Mouse (Mus musculus) hindbrain, embryonic 14.5 days (tissue): ENCODE results near the gene Siae. TPM values are rescaled to one million over a fixed set of nuclear protein-coding genes. Genes with fewer than 3 reads are reported as not detected.

Experiments
- ATAC-seq: fragments of 200-750 bp; cut with Nextera tagmentation; 2 replicates; pipeline ENCODE4 v1.8.0; 2017; ENCODE audit warnings: moderate number of reproducible peaks, mild to moderate bottlenecking, moderate TSS enrichment, moderate library complexity; ENCODE audit not compliant: low FRiP score
- DNase-seq: peaks from one replicate; pipeline ENCODE4 v3.0.0-alpha.2; 2015; ENCODE audit warnings: low spot score
- H3K27ac ChIP-seq: fragments of 300-500 bp; sonication (generic); 2 replicates; pipeline ENCODE4 v1.5.1; 2014; ENCODE audit warnings: mild to moderate bottlenecking, moderate library complexity
- H3K27me3 ChIP-seq: fragments of 300-500 bp; sonication (generic); 2 replicates; pipeline ENCODE4 v1.6.1; 2014; ENCODE audit warnings: mild to moderate bottlenecking, low read length, mixed read lengths; ENCODE audit not compliant: control insufficient read depth, insufficient read depth
- H3K36me3 ChIP-seq: fragments of 300-500 bp; sonication (generic); replicated peaks from 2 replicates; pipeline ENCODE4 v1.6.1; 2014; ENCODE audit not compliant: control insufficient read depth, insufficient read depth
- H3K4me1 ChIP-seq: fragments of 300-500 bp; sonication (generic); replicated peaks from 2 replicates; pipeline ENCODE4 v1.6.1; 2014; ENCODE audit warnings: antibody characterized with exemption, low read length, mixed read lengths; ENCODE audit not compliant: control insufficient read depth, insufficient read depth
- H3K4me2 ChIP-seq: fragments of 300-500 bp; sonication (generic); replicated peaks from 2 replicates; pipeline ENCODE4 v1.6.1; 2014; ENCODE audit warnings: mild to moderate bottlenecking, moderate library complexity
- H3K4me3 ChIP-seq: fragments of 300-500 bp; sonication (generic); replicated peaks from 2 replicates; pipeline ENCODE4 v1.5.1; 2014; ENCODE audit warnings: mild to moderate bottlenecking, low read length
- H3K9ac ChIP-seq: fragments of 300-500 bp; sonication (generic); 2 replicates; pipeline ENCODE4 v1.6.1; 2014
- H3K9me3 ChIP-seq: fragments of 300-500 bp; sonication (generic); 2 replicates; pipeline ENCODE4 v1.6.1; 2016; ENCODE audit warnings: low read length; ENCODE audit not compliant: control insufficient read depth
- WGBS: fragments of 180-500 bp; shearing (Covaris S2); extraction: QIAGEN DNeasy Blood & Tissue Kit; methylation state at CpG from one replicate; pipeline ENCODE4 v1.1.7; 2014; 5-methylcytosine and 5-hydroxymethylcytosine counted together
- polyA plus RNA-seq: library from polyadenylated mRNA; unstranded; fragments of >200 nt; fragmentation: Nextera tagmentation; extraction: Ambion mirVana; gene quantifications from 2 replicates; pipeline ENCODE4 v1.2.1, GENCODE M21; 2014

The Siae gene
- polyA plus RNA-seq, 1 experiment from 2014 or later: 14.2 TPM

DNA sequence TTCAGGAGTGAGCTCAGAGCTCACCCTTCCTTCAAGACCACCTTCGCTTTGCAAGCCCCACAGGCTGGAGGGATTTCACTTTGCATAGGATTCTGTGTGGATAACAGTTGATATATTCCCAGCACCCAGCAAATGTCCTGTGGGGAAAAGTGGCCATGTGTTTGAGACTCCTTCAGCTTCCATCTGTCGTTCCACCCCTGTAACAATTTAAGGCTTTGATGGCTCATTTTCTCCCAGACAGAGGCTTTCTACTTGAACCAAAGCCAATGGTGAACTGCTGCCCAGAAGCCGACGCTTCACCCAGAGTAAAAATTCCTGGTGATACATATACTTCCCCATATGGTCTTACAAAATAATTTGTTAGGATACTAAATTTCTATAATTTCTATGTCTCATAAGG lies 119.8 kb downstream of the Siae start:
- no peak for DNase-seq
- WGBS: 81% methylated on average over 4 of the region's 4 CpGs

DNA sequence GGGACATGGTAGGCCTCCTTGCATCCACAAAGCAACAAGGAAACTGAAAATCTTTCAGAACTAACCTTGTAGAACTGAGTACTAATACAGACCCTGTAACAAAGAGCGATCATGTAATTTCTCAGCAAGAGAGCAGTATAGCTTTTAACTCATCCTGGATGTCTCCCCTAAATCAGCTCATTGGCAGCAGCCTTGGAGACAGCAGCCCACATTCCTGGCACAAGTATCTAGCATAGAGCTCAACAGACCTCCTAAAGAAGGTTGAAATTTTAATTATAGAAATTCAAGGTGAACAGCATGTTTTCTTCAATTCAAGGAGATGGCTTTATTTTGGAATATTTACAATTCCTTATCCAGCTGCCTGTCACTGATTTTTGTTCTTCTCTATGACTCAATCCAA lies 125.6 kb downstream of the Siae start:
- H3K27ac ChIP-seq: no peak overlapping the region
- no peaks in the 10 kb centered on the region for H3K9me3 ChIP-seq
- no peak for DNase-seq
- no peak overlapping the region for H3K4me3 ChIP-seq
- H3K4me2 ChIP-seq: no peak overlapping the region
- H3K9ac ChIP-seq: no peak overlapping the region
- WGBS: 91% methylated on average over 1 of the region's 1 CpGs
- no peaks in the 10 kb centered on the region for H3K4me1 ChIP-seq
- H3K27me3 ChIP-seq: no peaks in the 10 kb centered on the region
- no peaks in the 10 kb centered on the region for H3K36me3 ChIP-seq
- no peak for ATAC-seq

More for the DNA sequence above, 119.8 kb downstream of the Siae start:
- ATAC-seq: no peak
- H3K27me3 ChIP-seq: no peaks in the 10 kb centered on the region
- no peak overlapping the region for H3K4me3 ChIP-seq
- H3K36me3 ChIP-seq: no peaks in the 10 kb centered on the region
- no peak overlapping the region for H3K4me2 ChIP-seq
- H3K27ac ChIP-seq: no peak overlapping the region
- H3K9ac ChIP-seq: no peak overlapping the region
- H3K4me1 ChIP-seq: no peaks in the 10 kb centered on the region
- no peaks in the 10 kb centered on the region for H3K9me3 ChIP-seq

DNA sequence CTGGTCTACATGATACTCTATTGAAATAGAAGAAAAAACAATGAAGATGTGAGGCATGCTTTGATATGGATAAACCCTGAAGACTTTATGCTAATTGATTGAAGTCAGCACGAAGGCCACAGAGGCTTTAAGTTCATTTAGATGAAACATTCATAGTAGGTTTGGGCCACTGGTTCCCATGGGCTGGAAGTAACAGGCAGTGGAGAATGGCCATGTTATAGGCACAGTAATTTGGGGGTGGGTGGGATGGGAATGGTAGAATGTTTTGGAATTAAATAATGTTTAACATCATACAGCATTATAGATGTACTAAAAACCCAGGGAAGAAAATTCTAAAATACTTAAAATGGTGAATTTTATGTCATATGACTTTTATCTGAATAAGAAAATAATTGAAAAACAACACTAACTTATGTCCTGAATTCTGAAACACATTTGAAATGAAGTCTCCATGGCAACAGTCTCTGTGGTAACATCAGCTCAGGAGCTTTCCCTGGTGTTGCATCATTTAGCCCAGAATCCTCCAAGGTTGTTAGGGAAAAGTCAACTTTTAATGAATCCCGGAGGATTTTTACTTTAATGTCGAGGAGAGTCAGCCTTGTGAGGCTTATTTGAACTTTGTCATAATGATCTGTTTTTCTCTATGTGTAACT lies 131.9 kb downstream of the Siae start:
- 69% methylated on average over 3 of the region's 3 CpGs for WGBS
- ATAC-seq (no peak), DNase-seq (no peak)
- Histone ChIP-seq H3K4me3 (no peak overlapping the region), H3K36me3 (no peaks in the 10 kb centered on the region), H3K4me1 (no peaks in the 10 kb centered on the region), H3K27me3 (no peaks in the 10 kb centered on the region), H3K27ac (no peak overlapping the region), H3K9me3 (no peaks in the 10 kb centered on the region), H3K9ac (no peak overlapping the region), H3K4me2 (no peak overlapping the region)

DNA sequence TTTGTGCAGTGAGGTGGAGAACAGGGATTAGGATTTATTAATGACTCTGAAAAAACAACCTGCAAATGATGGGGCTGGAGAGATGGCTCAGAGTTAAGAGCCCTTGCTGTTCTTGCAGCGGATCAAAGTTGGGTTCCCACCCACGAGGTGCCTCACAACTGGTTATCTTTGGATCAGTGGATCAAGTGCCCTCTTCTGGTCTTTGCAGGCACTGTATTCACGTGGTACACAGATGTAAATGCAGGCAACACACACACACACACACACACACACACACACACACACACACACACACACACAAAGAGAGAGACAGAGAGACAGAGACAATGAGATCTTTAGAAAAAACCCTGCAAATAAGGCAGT lies 132.4 kb downstream of the Siae start:
- Histone ChIP-seq H3K4me2 (no peak overlapping the region), H3K27ac (no peak overlapping the region), H3K4me1 (no peaks in the 10 kb centered on the region), H3K9ac (no peak overlapping the region), H3K4me3 (no peak overlapping the region), H3K27me3 (no peaks in the 10 kb centered on the region), H3K36me3 (no peaks in the 10 kb centered on the region), H3K9me3 (no peaks in the 10 kb centered on the region)
- ATAC-seq: no peak
- DNase-seq: no peak
- 44% methylated on average over 3 of the region's 3 CpGs for WGBS

DNA sequence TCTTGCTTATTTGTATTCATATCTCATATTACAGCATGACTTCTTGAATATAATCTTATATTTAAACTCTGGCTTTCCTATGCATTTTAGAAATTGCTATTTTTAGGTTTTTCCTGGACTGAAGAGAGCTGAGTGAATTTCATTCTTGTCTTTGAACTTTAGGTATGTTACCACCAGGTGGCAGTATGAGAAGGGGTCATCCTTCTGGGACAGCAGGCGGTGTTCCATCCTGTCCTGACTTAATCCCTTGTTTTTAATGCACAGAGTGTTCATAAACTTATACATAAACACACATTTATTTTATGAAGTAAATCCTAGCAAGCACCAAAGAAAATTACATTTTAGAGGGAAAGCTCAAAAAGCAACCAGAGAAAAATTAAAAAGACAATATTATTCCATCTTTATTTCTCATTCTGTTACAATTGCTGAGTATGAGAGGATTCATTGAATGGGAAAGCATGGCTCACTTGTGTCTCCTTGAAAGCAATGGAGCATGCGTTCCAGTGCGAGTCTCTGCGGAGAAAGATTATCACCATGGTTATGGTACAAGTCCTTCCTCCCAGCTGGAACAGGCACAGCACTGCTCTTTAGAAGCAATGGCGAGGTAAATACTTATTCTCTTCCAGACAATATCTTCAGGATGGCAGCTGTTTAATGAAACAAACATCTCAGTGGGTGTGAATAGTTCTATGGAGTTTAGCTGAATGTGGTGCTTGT lies 134.6 kb downstream of the Siae start:
- H3K4me3 ChIP-seq: no peak overlapping the region

More for the DNA sequence above, 134.6 kb downstream of the Siae start:
- WGBS: 37% methylated on average over 5 of the region's 5 CpGs
- Histone ChIP-seq H3K4me2 (no peak overlapping the region), H3K4me1 (no peaks in the 10 kb centered on the region), H3K9ac (no peak overlapping the region), H3K27me3 (no peaks in the 10 kb centered on the region), H3K9me3 (no peaks in the 10 kb centered on the region), H3K27ac (no peak overlapping the region), H3K36me3 (no peaks in the 10 kb centered on the region)
- DNase-seq (peak; percentile 68), ATAC-seq (0 out of 2 replicates have a peak, but pooled peaks have one; percentile 64)

Other genes starting within 250 kb of the Siae start
- gene Ccdc15, start 207.3 kb upstream of the Siae start, polyA plus RNA-seq: 6.6 and 7.0 TPM in 2 replicates
- 16.8 and 18.5 TPM in 2 replicates for gene Hepacam, start 188.3 kb upstream of the Siae start, polyA plus RNA-seq
- gene Robo4, start 153.8 kb upstream of the Siae start, polyA plus RNA-seq: 4.8 and 5.9 TPM in 2 replicates
- 13.3 and 20.5 TPM in 2 replicates for gene Robo3, start 122.5 kb upstream of the Siae start, polyA plus RNA-seq
- gene Msantd2, start 66.4 kb upstream of the Siae start, polyA plus RNA-seq: 29.9 and 36.6 TPM in 2 replicates
- gene Esam, start 27.6 kb upstream of the Siae start, polyA plus RNA-seq: 48.3 and 49.3 TPM in 2 replicates
- gene Vsig2, start 16.4 kb upstream of the Siae start, polyA plus RNA-seq: 0.42 and 1.1 TPM in 2 replicates
- 3.4 and 3.8 TPM in 2 replicates for gene Nrgn, start 2.8 kb upstream of the Siae start, polyA plus RNA-seq
- 10.2 and 14.1 TPM in 2 replicates for gene Spa17, start 58.0 kb downstream of the Siae start, polyA plus RNA-seq
- gene Tbrg1, start 101.6 kb downstream of the Siae start, polyA plus RNA-seq: 91.3 and 91.5 TPM in 2 replicates
- gene Panx3, start 113.5 kb downstream of the Siae start, polyA plus RNA-seq: 0.09 TPM in 1 of 2 replicates, not detected in the other
- not detected in 2 replicates for gene Olfr160, start 160.6 kb downstream of the Siae start, polyA plus RNA-seq
- not detected in 2 replicates for gene Olfr874, start 189.4 kb downstream of the Siae start, polyA plus RNA-seq
- not detected in 2 replicates for gene Olfr875, start 216.2 kb downstream of the Siae start, polyA plus RNA-seq
- not detected in 2 replicates for gene Olfr876, start 247.3 kb downstream of the Siae start, polyA plus RNA-seq